Mouse (Mus musculus) heart, adult 18-20 months (tissue): ENCODE results near the gene Ctbs. TPM values are rescaled to one million over a fixed set of nuclear protein-coding genes. Genes with fewer than 3 reads are reported as not detected.
"Not testable (repeated sequence)": the region's sequence is repeated elsewhere in the genome, so short reads cannot be mapped to it uniquely, and the experiment has no call there.

ENCODE experiments used
- DNase-seq, 2 experiments: peaks; one replicate each; pipeline ENCODE4 v3.0.0; 2021 to 2022; ENCODE audit warnings: mixed read lengths in 1 of 2
- total RNA-seq, 2 experiments: library from RNA; stranded (reverse); gene quantifications; 2 replicates each; pipeline ENCODE4 v1.2.3; 2021

The Ctbs gene
- total RNA-seq, 2 experiments from 2014 or later = 2.6 to 3.4 TPM

DNA sequence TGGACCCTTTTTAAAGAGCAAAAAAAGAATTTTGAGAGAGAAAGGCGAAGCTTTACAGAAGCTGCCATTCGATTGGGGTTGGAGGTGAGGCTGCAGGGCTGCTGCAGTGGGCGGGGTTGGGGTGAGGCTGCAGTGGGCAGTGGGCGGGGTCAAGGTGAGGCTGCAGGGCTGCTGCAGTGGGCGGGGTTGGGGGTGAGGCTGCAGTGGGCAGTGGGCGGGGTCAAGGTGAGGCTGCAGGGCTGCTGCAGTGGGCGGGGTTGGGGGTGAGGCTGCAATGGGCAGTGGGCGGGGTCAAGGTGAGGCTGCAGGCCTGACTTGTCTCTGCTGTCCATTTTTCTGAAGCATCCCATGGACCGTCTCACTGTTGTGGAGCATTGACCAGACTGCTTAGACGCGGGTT is 16.5 kb upstream of the Ctbs start:
- DNase-seq = not testable (repeated sequence)

DNA sequence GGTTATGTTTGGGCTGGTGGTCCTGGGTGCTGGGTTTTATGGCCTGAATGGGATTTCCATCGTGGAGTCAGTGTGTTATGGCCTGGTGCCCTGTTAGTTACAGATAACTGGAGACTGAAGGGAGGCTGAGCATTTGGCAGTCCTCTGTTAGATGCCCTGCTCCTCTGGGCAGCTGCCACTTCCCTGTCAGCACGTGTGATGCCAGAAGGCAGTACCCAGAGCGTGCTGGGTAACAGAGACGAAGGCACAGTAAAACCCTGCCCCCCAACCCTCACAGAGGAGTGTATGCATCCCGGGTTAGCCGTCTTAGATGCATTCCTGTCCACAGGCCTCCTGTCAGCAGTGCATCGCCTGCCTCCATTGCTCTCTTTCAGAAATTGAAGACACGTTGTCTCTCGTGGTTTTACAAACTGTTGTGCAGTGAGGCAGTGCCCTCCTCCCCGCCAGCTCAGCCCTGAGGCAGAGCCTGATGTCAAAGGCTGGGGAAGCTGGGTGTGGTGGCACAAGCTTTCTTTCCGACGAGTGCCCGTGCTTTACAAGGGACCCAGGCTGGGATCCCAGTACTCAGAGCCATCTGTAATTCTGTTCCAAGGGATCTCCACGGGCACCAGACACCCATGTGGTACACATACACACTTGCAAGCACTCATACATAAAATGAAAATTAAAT is 15.8 kb upstream of the Ctbs start:
- DNase-seq = peak in 1 of 2 experiments; percentile 25

DNA sequence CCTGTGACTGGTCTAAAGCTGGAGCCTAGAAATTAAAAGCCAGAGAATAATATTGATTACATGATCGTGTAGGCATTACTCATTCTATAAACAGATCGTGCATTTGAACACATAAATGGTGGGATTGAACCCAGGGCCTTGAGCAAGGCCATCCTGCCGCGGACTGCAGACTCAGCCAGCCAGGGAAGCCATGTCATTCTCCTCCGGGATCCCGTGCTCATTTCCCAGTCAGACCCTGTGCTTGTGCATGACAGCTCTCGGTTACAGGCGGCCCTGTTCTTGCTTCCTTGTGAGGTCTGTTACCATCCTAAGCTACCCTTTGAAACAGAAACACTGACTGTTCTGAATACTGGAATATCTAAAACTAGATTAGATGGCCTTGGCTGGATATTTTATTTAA is 14.9 kb upstream of the Ctbs start:
- DNase-seq = no peak

GRCm38 (mm10) chr3:146435533-146435932 is 14.1 kb upstream of the Ctbs start:
- DNase-seq = no peak

DNA sequence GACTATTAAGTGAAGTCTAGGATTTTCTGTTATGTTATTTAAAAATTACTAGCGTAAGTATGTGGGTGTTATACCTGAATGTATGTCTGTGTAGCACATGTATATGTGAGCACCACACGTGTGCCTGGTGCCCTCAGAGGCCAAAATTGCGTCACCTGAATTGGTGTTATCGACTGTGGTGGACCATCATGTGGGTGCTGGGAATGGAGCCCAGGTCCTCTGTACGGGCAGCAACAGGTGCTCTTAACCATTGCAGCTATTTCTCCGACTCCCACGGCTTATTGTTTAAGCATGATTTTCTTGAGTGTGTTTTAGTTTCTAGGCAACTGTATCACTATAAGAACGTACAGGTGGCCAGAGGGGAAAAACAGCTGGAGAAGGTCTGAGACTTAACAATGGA is 13.5 kb upstream of the Ctbs start:
- DNase-seq = no peak

DNA sequence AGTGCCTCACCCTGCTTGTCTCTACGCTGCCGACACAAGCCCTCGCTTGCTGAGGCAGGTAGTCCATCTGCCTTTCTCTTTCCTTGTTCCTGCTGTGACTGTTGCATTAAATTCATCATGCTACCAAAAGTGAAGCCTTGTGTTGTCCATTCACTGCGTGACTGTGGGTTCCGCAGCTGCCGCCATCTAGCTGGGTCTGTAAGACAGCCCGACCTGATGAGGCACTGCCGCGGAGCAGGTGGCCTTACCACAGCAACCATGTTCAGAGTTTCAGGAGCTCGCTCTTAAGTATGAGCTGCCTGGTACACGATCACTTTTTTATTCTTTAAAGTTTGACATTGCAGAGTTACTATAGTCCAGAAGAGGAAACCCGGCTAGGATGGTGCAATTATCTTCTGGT is 9.6 kb upstream of the Ctbs start:
- no peak for DNase-seq

DNA sequence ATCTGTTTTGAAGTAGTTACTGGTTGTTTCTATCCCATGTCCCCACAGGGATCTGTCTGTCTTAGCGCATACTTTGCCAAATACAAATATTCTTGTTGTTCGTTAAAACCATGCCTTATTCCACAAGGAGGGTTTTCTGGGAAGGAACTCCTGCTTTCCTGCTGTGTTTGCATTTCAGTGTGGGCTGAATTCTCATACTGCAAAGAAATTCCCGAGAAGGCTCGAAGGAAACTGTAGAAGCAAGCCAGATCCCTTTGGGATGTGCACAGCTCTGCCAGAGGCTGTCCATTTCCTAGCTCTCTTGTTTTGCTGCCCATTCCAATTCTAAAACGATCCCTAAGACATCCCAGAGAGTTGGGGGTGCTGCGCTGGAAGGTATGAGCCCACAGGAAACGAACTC is 9.2 kb upstream of the Ctbs start:
- no peak for DNase-seq

GRCm38 (mm10) chr3:146442484-146442883 is 7.1 kb upstream of the Ctbs start:
- DNase-seq = no peak

- no peak for DNase-seq
Observed at GRCm38 (mm10) chr3:146442936-146443335, 6.7 kb upstream of the Ctbs start.

GRCm38 (mm10) chr3:146443380-146443779 is 6.2 kb upstream of the Ctbs start:
- no peak for DNase-seq

DNA sequence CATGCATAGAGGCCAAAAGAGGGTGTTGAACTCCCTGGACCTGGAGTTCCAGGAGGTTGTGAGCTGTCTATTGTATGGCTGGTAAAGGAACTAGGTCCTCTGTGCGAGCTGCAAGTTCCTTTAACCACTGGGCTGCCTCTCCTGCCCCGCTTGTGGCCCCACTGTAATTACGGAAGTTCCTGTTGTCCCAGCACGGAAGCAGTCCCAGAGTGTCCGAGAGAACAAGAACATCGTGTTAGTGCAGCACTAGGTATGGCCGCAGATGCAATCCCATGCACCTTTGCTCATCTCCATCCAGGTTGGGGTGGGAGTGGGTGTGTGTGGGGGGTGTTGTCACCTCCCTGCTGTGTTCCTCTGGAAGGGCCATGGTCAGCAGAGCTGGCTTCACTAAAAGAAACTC is 4.7 kb upstream of the Ctbs start:
- DNase-seq = peak in 1 of 2 experiments; percentile 49

GRCm38 (mm10) chr3:146447156-146447555 is 2.4 kb upstream of the Ctbs start:
- DNase-seq = no peak

DNA sequence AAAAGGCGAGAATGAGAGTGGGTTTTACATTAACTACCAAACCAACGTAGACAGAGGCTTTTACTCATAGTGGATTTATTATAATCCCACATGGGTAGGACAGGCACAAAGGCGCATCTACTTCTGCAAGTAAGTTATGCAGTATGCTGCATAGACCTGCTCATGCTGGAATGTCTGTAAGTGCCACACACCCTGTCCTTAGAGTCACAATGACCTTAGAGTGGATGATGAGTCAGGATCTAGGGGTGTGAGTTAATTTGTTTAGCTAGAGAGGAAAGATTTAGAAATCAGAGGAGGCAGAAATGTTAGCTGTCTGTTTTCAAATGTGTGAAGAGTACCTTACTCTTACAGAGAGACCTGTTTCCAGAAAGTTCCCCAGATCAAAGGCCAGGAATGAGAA is 2.0 kb upstream of the Ctbs start:
- no peak for DNase-seq

DNA sequence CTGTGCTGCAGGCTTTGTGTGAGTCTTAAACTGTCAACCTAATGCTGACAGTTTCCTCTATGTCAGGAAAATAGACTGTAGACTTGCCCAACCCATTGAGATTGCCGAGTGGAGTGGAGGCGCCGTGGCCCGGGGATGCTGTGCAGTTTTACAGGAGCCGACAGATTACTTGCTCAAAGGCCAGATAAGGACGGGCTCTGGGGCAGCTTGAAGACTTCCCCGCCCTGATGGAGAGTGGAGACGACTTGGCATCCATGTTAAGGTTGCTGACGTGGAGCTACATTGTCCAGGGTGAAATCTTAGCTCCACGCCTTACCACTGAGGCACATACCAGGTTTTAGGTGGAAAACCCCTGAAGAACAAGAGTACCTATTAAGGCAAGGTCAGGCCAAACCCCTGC is 1.2 kb upstream of the Ctbs start:
- no peak for DNase-seq

DNA sequence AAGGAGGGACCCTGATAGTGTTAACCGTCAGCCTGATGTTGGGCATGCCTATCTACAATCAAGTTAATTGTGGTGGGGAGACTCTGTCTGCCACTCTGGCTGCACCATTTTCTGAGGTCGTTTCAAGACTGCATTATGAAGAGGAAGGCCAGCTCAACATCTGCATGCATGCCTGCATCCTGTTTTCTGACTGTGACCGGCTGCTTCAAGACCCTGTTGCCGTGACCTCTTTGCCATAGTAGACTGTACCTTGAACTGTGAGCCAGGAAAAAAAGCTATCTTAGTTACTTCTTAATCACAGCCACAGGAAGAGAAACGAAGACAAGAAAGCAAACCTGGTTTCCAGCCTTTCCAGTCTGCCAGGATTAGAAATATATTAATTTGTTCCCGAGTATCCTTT is 626 bp upstream of the Ctbs start:
- no peak for DNase-seq

DNA sequence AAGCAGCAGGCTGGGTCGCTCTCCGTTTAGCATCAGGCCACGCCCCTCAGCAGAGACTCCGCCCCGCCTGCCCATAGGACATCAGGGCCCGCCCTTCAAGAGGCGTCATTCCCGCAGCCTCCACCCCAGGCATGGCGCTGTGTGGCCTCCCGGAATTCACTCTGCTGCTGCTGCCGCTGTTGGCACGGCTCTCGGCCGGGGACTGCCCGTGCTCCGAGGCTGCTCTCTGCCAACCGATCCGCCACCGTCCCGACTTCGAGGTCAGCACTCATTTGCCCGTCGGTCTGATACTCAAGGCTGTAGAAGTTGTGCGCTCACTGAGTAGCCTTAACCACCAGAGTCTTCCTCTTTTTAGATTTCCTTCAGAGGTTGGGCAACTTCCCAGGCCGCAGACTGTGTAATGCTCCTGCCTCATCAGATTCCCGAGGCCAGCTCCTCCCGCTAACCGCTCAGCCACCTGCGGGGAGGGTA is 811 bp downstream of the Ctbs start:
- DNase-seq = peak; percentile 93 to 95

- DNase-seq = no peak
Observed at GRCm38 (mm10) chr3:146451375-146451774, 1.8 kb downstream of the Ctbs start.

- DNase-seq = no peak
Observed at GRCm38 (mm10) chr3:146462939-146463338, 13.3 kb downstream of the Ctbs start.

DNA sequence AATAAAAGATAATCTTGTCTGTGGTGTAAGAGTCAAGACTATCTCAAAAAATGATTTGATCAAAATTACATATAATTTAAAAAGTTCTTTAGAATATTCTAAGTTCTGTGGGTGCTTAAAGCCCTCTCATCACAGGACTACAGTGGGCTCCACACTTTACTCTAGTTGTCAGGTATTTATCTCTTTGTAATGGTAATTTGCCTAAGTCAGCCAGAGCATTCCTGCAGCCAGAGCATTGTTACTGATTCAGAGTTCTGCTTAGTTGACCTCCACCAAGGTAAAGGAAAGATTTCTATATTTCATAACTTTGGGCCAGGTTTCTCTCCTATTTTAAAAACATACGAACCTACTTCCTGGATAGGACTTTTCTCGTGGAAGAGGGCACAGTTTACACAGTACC is 19.6 kb downstream of the Ctbs start:
- DNase-seq = no peak

DNA sequence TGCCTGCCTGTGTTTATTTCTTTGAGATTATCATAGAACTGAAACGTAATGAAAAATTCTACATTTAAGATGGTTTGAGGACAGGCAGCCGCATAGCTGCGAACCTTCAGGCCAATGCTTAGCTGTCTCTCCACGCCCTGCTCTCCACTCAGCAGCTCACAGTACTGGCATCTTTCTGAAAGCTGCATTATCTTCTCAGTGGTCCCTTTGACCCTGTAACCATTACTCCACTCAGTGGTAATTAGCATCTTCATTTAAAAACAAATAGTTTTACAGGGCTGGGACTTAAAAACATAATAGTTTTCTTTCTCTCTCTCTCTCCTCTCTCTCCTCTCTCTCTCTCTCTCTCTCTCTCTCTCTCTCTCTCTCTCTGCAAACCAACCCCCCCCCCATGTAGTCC is 23.1 kb downstream of the Ctbs start:
- no peak for DNase-seq

- DNase-seq = no peak
Observed at GRCm38 (mm10) chr3:146473741-146474140, 24.1 kb downstream of the Ctbs start.

DNA sequence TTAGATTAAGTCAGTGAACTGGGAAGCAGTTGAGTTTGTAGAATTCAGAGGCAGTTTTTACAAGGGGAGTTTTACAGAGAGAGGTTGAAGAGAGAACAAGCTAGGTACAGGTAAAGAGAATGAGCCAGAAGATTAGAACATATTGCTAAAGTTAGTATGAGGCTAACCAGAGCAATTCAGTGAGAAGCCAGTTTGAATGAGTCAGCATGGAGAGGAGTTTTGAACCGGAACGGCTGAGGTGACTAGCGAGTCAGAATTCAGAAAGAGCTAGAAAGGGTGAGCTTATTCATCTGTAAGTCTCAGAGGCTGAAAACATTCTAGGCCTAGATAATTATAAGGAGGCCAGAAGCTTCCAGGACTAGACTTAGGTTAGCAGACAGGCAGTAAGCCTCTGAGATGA is 24.8 kb downstream of the Ctbs start:
- DNase-seq = no peak

GRCm38 (mm10) chr3:146482044-146482443 is 32.4 kb downstream of the Ctbs start:
- DNase-seq = no peak

DNA sequence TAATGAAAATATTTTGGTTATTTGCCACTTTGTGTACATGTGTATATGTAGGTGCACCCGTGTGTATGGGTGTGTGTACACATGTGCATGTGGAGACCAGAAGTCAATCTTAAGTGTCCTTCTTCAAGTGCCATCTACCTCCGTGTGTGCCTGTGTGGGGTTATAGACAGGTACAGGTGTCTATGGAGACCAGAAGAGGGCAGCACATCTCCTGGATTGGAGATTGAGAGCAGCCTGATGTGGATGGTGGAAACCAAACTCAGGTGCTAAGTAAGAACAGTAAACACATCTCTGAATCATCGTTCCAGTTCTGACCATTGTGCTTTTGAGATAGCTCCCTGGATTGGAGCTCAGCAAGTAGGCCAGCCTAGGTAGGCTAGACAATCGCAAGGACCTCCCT is 36.9 kb downstream of the Ctbs start:
- no peak for DNase-seq

DNA sequence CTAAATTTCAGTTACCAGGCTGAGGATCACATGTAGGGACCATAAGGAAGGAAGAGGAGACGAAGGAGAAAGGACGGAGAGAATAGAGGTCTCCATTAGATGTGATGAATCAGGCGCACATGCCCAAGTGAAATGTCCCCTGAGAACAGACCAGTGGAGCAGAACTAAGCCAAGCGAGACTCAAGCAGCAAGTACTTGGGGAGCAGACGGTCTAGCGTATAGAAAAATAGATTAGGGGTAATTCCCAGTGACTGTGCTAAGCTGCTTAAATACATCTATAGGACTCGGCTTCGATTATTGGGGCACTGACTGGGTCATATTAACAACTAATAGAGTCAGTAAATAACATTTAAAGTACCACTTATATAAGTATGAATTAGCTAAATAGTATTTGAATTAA is 45.3 kb downstream of the Ctbs start:
- DNase-seq = no peak
